Mouse (Mus musculus) heart, embryonic 16.5 days (tissue): ENCODE measurements around the gene Ltc4s. TPM values are rescaled to one million over a fixed set of nuclear protein-coding genes. Genes with fewer than 3 reads are reported as not detected.

ENCODE experiments used
- microRNA-seq: library from miRNA; unstranded; fragments of <30 nt; microRNA quantifications from one replicate; pipeline ENCODE4, GENCODE M21; 2017
- polyA plus RNA-seq: library from polyadenylated mRNA; unstranded; fragments of >200 nt; fragmentation: Nextera tagmentation; extraction: Ambion mirVana; gene quantifications from 2 replicates; pipeline ENCODE4 v1.2.1, GENCODE M21; 2015

Gene Ltc4s
- polyA plus RNA-seq, 1 experiment from 2014 or later = 1.5 TPM

Small RNAs within 50 kb of the gene (microRNA-seq; reads per million reads assigned to microRNA genes)
- gene Mir6919 = not detected

Other genes starting within 250 kb of the Ltc4s start
- gene Rnf130, start 213.3 kb downstream of the Ltc4s start, polyA plus RNA-seq = 31.8 and 32.4 TPM in 2 replicates
- 34.0 and 34.1 TPM in 2 replicates for gene Tbc1d9b, start 107.2 kb downstream of the Ltc4s start, polyA plus RNA-seq
- gene Mrnip, start 64.2 kb downstream of the Ltc4s start, polyA plus RNA-seq = 9.4 and 9.6 TPM in 2 replicates
- gene Sqstm1, start 27.8 kb downstream of the Ltc4s start, polyA plus RNA-seq = 261 and 264 TPM in 2 replicates
- 11.8 and 29.2 TPM in 2 replicates for gene Mgat4b, start 27.7 kb downstream of the Ltc4s start, polyA plus RNA-seq
- gene Maml1, start 53.7 kb upstream of the Ltc4s start, polyA plus RNA-seq = 2.6 and 3.0 TPM in 2 replicates
- gene Canx, start 87.1 kb upstream of the Ltc4s start, polyA plus RNA-seq = 264 and 274 TPM in 2 replicates
- gene Cby3, start 115.8 kb upstream of the Ltc4s start, polyA plus RNA-seq = not detected in 2 replicates
- gene Hnrnph1, start 138.4 kb upstream of the Ltc4s start, polyA plus RNA-seq = 229 and 252 TPM in 2 replicates
- 31.1 and 33.4 TPM in 2 replicates for gene Rufy1, start 192.5 kb upstream of the Ltc4s start, polyA plus RNA-seq